Mouse (Mus musculus) adrenal gland (tissue): Measurements from ENCODE around the gene Senp7.
"Not testable (repeated sequence)": the region's sequence is repeated elsewhere in the genome, so short reads cannot be mapped to it uniquely, and the experiment has no call there.

ENCODE experiments used
- intact Hi-C: fragments of 180-260 bp; cut with DNase I; formaldehyde crosslinking; loops from one replicate; pipeline ENCODE4 v1.15.1; 2025

The Senp7 gene

DNA sequence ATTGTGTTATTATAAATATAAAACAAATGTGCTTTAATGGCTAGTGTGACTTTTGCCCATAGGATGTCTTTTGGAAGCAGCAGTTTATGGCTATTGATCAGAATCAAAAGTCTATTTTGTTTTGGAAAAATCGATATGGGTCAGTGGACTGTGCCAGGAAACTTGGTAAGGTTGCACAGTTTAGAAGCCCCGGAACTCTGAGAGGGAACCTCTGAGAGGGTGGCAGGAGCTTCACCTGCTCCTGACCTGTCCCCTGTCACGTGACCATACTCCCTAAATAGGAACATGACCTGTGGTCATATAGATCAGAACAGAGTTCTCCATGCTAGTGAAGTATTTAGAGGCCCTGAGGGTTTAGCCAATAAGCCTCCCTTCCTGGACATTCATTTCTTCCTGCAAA, 75.9 kb downstream of the Senp7 start:
- intact Hi-C loops, result no loop called here

- intact Hi-C loops, result loop anchor here (5.0 kb wide), 1 partner anchor 179 kb away; no protein-coding TSS in a partner anchor
These were observed 83.5 kb downstream of the Senp7 start for GRCm38 (mm10) chr16:56131666-56132065.

- intact Hi-C loops, result loop anchor here (5.0 kb wide), 1 partner anchor 182 kb away; no protein-coding TSS in a partner anchor
These were observed 86.0 kb downstream of the Senp7 start for GRCm38 (mm10) chr16:56134149-56134548.

- intact Hi-C loops, result not testable (repeated sequence)
These were observed 89.5 kb downstream of the Senp7 start for GRCm38 (mm10) chr16:56137672-56138071.

GRCm38 (mm10) chr16:56139921-56140320, 91.8 kb downstream of the Senp7 start:
- intact Hi-C loops, result no loop called here

GRCm38 (mm10) chr16:56144876-56145555, 96.9 kb downstream of the Senp7 start:
- intact Hi-C loops, result no loop called here

DNA sequence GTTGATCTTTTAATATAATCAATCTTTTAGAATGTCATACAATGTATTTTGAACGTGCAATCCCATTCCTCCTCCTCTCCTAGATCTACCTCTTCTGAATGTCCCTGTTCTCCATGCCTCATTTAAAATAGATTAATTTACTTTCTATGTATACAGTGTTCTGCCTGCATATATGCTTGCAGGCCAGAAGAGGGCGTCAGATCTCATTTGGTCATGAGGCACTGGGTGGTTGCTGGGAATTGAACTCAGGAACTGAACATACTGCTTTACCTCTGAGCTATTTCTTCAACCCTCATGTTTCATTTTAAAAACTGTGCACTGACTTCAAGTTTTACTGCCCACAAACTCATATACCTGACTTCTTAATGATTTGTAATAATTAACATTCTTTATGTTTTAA, 99.5 kb downstream of the Senp7 start:
- intact Hi-C loops, result no loop called here

- intact Hi-C loops, result loop anchor here (10.0 kb wide), 1 partner anchor 521 kb away; no protein-coding TSS in a partner anchor
These were observed 115.3 kb downstream of the Senp7 start for GRCm38 (mm10) chr16:56163466-56163865.

DNA sequence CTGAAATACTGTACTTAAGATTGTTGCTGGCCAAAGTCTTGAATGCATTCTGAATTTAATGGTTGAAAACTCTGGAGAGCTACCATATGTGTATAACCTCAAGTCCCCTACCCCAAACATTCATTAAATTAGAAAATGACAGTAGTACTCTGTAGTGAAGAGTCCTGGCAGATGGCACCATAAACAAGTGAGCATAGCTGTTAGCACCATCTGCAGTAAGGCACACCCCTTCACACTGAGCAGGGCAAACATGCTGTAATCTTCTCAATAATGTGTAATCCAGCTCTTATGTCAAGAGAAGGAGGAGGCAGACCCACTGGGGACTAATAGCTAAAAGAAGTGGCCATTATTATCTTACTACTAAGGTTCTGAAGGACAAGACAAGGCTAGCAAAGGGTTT, 122.1 kb downstream of the Senp7 start:
- intact Hi-C loops, result no loop called here

GRCm38 (mm10) chr16:56175867-56176581, 127.9 kb downstream of the Senp7 start:
- intact Hi-C loops, result no loop called here

DNA sequence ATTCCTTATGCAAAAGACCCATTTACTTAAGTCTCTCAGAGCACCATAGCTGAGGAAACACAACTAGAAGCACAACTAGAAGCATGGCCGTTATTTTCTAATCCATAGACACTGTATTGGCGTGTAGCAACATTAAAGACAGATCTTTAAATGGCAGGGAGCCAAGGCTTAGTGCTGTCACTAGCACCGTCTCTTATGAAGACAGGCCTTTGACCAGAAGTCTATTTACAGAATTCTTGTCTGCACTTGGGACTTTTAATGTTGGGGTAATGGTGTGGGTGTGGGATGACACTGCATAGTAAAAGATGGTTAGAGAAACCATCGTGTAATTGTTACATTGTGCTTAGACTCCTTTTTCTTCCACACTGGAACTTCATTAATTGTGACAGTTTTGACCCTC, 138.7 kb downstream of the Senp7 start:
- intact Hi-C loops, result no loop called here

- intact Hi-C loops, result no loop called here
These were observed 140.1 kb downstream of the Senp7 start for GRCm38 (mm10) chr16:56188198-56188597.

GRCm38 (mm10) chr16:56204051-56204450, 155.9 kb downstream of the Senp7 start, which contains the start of gene Impg2:
Impg2 (plus strand) TSS chr16:56204313.
- intact Hi-C loops, result no loop called here

DNA sequence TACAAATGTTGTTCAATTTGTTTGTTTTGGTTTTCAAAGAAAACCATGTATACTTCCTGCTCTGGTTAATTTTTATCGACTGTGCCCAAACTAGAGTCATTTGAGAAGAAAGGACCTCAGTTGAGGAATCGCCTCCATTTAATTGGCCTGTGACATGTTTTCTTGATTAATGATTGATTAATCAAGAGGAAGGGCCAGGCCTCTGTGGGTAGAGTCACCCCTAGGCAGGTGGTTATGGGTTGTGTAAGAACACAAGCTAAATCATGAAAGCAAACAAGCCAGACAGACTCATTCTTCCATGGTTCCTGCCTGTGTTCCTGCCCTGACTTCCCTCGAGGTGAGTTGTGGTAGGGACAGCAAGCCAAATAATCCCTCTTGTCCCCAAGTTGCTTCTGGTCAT, 164.6 kb downstream of the Senp7 start:
- intact Hi-C loops, result no loop called here

- intact Hi-C loops, result no loop called here
These were observed 179.5 kb downstream of the Senp7 start for GRCm38 (mm10) chr16:56227686-56228085.

GRCm38 (mm10) chr16:56229455-56229854, 181.3 kb downstream of the Senp7 start:
- intact Hi-C loops, result no loop called here

- intact Hi-C loops, result no loop called here
These were observed 183.2 kb downstream of the Senp7 start for GRCm38 (mm10) chr16:56231300-56231699.

- intact Hi-C loops, result no loop called here
These were observed 184.6 kb downstream of the Senp7 start for GRCm38 (mm10) chr16:56232736-56233135.
